Mouse (Mus musculus) heart, adult 2 months (tissue): ENCODE measurements at regions not wholly inside any gene's neighbourhood (a gene's known extent, or its start where the extent isn't known, plus 50 kb on each side); places are given as distances from the start of the nearest gene placed in this dataset.

Experiments used
- DNase-seq, 2 experiments: peaks; one replicate each; pipeline ENCODE4 v3.0.0; 2021
- H3K27ac ChIP-seq: fragments of 200-600 bp; 2 replicates; pipeline ENCODE4 v1.8.1; 2022
- H3K27me3 ChIP-seq: fragments of 200-500 bp; 2 replicates; pipeline ENCODE4 v1.6.1; 2012; ENCODE audit warnings: mild to moderate bottlenecking, low read length, inconsistent platforms, mixed read lengths; ENCODE audit not compliant: control insufficient read depth, insufficient read depth
- H3K36me3 ChIP-seq: fragments of 200-500 bp; 2 replicates; pipeline ENCODE4 v1.6.1; 2012; ENCODE audit warnings: low read length, inconsistent platforms; ENCODE audit not compliant: control insufficient read depth, insufficient read depth
- H3K4me1 ChIP-seq: fragments of 200-500 bp; 2 replicates; pipeline ENCODE4 v1.6.1; 2011; ENCODE audit warnings: low read length; ENCODE audit not compliant: control insufficient read depth, insufficient read depth
- H3K4me3 ChIP-seq: fragments of 200-600 bp; 2 replicates; pipeline ENCODE4 v1.8.1; 2022
- H3K79me2 ChIP-seq: fragments of 200-500 bp; replicated peaks from 2 replicates; pipeline ENCODE4 v1.6.1; 2012; ENCODE audit warnings: mild to moderate bottlenecking, inconsistent platforms, low read length, moderate library complexity, mixed read lengths; ENCODE audit not compliant: control insufficient read depth, insufficient read depth
- H3K9ac ChIP-seq: fragments of 200-500 bp; 2 replicates; pipeline ENCODE4 v1.6.1; 2012; ENCODE audit warnings: low read depth, mild to moderate bottlenecking, control low read depth, inconsistent platforms, low read length, mixed read lengths
- CTCF ChIP-seq: fragments of 200-600 bp; IDR thresholded peaks from 2 replicates; pipeline ENCODE4 v1.8.1; 2022; ENCODE audit warnings: antibody characterized with exemption, mild to moderate bottlenecking, moderate library complexity
- EP300 ChIP-seq: fragments of 200-500 bp; IDR thresholded peaks from 2 replicates; pipeline ENCODE4 v1.6.1; 2011; ENCODE audit warnings: low read depth, low read length, control low read depth; ENCODE audit not compliant: insufficient read depth
- POLR2A ChIP-seq: fragments of 200-500 bp; IDR thresholded peaks from 2 replicates; pipeline ENCODE4 v1.6.1; 2011; ENCODE audit warnings: mild to moderate bottlenecking, low read depth, low read length, control low read depth; ENCODE audit not compliant: insufficient read depth
- WGBS: fragments of 180-500 bp; shearing (Covaris S2); methylation state at CpG from one replicate; pipeline ENCODE4 v1.1.7; 2018; 5-methylcytosine and 5-hydroxymethylcytosine counted together
- intact Hi-C: fragments of 180-260 bp; cut with DNase I; formaldehyde crosslinking; loops from one replicate; pipeline ENCODE4 v1.15.1; 2025

DNA sequence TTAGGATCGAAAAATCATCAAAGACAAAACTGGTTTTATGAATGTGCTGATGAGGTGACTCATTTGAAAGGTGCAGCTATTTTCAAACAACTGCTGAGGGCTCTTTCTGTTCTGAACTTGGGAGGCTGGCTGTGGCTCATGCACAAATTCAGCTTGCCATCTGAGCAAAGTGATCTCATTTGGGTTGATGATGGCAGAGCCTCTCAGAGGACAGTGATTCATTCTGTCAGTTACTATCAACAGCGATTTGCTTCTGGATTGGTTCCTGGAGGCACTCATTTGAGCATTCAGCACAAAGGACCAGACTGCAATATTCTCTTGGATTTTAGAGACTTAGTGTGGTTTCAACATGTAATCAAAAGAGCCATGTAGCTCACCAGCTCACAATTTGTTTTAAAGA, 285.8 kb upstream of the Ell2 start:
- TF ChIP-seq EP300 (no peak), CTCF (no peak), POLR2A (no peak)
- H3K4me3 ChIP-seq = no peak overlapping the region
- H3K27me3 ChIP-seq = no peaks in the 10 kb centered on the region
- no peak overlapping the region for H3K27ac ChIP-seq
- no peaks in the 10 kb centered on the region for H3K36me3 ChIP-seq
- no peak for DNase-seq
- H3K79me2 ChIP-seq = no peaks in the 10 kb centered on the region
- intact Hi-C loops = no loop called here
- H3K9ac ChIP-seq = no peak overlapping the region
- no peaks in the 10 kb centered on the region for H3K4me1 ChIP-seq
- 58% methylated on average over 2 of the region's 2 CpGs for WGBS

DNA sequence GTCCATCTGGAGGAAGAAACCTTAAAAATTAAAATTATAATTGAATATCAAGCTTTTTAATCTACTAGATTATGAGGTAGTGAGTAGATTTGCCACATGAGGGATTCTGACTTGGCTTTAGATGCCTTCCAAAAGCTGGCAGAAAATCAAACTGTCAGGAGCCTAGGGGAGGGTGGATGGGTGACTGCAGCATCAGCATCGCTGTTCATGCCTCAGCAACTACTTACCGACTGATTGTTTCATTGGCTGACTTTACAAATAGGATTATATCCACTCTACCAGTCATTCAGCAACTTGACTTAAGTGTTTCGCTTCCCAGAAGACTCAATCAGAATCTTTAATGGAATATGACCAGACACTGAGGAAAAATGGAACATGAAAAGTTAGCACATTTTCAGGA, 279.6 kb upstream of the Ell2 start:
- Histone ChIP-seq H3K4me1 (no peaks in the 10 kb centered on the region), H3K27me3 (no peaks in the 10 kb centered on the region), H3K4me3 (no peak overlapping the region), H3K9ac (no peak overlapping the region), H3K27ac (no peak overlapping the region), H3K36me3 (no peaks in the 10 kb centered on the region), H3K79me2 (no peaks in the 10 kb centered on the region)
- no peak for DNase-seq
- TF ChIP-seq POLR2A (no peak), EP300 (no peak), CTCF (no peak)
- WGBS = 67% methylated on average over 3 of the region's 3 CpGs
- intact Hi-C loops = no loop called here

DNA sequence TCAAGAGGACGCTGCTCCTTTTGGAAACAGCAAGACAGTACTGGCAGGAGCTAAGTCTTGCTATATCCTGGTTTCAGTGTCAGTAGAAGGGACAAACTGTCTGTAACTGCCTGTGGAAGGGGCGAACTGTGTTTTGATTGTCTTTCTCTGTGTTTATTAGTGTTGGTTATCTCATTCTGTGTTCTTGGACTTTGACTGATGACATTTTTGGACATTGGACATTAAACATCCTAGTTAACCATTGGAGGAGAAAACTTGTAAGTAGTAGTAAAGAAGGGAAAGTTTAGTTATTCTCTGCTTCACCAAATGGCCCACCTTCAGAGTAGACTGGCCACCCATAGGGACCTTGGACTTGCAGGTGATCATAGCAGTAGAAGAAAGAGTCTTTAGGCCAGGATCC, 267.4 kb upstream of the Ell2 start:
- H3K4me1 ChIP-seq = no peaks in the 10 kb centered on the region
- intact Hi-C loops = no loop called here
- no peaks in the 10 kb centered on the region for H3K79me2 ChIP-seq
- no peak overlapping the region for H3K27ac ChIP-seq
- 55% methylated on average over 2 of the region's 2 CpGs for WGBS
- DNase-seq = no peak
- TF ChIP-seq POLR2A = no peak
- TF ChIP-seq EP300 = no peak
- no peak for TF ChIP-seq CTCF
- H3K36me3 ChIP-seq = no peaks in the 10 kb centered on the region
- no peak overlapping the region for H3K4me3 ChIP-seq
- no peak overlapping the region for H3K9ac ChIP-seq
- H3K27me3 ChIP-seq = no peaks in the 10 kb centered on the region

DNA sequence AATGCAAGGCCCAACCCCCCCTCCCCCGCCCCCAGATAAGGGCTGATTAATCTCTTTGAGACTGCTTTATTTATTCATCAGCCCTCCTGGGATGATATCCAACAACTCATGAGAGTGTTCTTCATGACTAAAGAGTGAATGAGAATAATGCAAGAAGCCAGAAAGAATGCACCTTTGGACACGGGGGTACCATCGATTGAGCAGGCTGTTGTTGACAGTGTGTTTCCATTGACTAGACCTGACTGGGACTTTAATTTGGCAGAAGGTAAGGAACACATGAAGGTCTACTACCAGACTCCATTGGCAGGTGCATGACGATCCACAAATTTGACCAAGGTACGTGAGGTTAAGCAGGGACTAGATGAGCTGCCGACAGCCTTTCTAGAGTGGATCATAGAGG, 266.5 kb upstream of the Ell2 start:
- Histone ChIP-seq H3K9ac (no peak overlapping the region), H3K27me3 (no peaks in the 10 kb centered on the region), H3K4me1 (no peaks in the 10 kb centered on the region), H3K79me2 (no peaks in the 10 kb centered on the region), H3K27ac (no peak overlapping the region), H3K4me3 (no peak overlapping the region), H3K36me3 (no peaks in the 10 kb centered on the region)
- WGBS = 94% methylated on average over 6 of the region's 6 CpGs
- intact Hi-C loops = no loop called here
- no peak for DNase-seq
- no peak for TF ChIP-seq EP300
- no peak for TF ChIP-seq CTCF
- TF ChIP-seq POLR2A = no peak

DNA sequence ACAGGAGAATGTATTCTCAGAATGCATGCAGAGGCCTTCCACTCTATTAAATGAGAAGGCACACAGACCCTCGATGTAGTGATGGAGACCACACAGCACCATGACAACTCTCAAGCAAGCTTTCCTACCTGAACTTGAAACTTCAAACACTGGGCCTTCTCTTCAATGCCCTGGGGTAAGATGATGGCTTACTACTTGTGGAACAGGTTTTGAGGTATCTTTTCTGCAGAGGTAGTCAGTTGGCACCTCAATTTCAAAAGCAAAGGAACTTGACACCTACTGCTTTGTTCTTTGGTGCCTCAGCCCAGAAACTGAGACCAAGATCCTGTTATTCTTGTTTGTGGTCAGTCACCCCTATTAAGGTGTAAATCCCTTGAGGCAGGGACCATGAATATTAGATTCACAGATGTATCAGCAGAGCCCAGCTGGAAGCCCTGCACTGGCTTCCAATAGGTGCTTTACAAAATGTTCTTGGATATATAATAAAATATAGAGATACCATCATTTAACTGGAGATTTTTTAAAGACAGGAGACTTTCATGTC, 246.2 kb upstream of the Ell2 start:
- Histone ChIP-seq H3K36me3 (no peaks in the 10 kb centered on the region), H3K27me3 (no peaks in the 10 kb centered on the region), H3K27ac (no peak overlapping the region), H3K4me1 (no peaks in the 10 kb centered on the region), H3K4me3 (no peak overlapping the region), H3K9ac (no peak overlapping the region), H3K79me2 (no peaks in the 10 kb centered on the region)
- no peak for DNase-seq
- intact Hi-C loops = no loop called here
- 50% methylated on average over 1 of the region's 1 CpGs for WGBS
- no peak for TF ChIP-seq POLR2A
- TF ChIP-seq EP300 = no peak
- TF ChIP-seq CTCF = no peak

DNA sequence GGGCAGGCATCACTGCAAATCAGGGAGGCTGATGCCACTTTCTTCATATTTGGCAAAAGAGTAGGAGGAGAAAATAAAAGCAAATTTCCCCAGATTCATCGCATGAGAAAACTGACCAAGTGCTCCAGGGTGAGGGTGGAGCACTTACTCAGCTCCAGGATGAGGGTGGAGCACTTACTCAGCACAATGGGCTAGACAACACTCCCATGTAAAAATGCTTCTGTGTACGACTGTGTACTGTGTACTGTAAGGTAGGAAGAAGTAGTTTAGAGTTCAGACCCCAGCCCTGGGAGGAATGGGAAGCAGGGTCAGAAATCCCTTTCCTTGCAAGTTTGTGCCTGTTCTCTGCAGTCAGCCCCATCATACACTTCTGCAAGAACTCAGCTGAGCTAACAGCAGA, 245.3 kb upstream of the Ell2 start:
- WGBS = 53% methylated on average over 2 of the region's 2 CpGs
- TF ChIP-seq EP300 (no peak), CTCF (no peak), POLR2A (no peak)
- no peak overlapping the region for H3K4me3 ChIP-seq
- no peak overlapping the region for H3K9ac ChIP-seq
- no peaks in the 10 kb centered on the region for H3K79me2 ChIP-seq
- DNase-seq = no peak
- H3K27me3 ChIP-seq = no peaks in the 10 kb centered on the region
- H3K36me3 ChIP-seq = no peaks in the 10 kb centered on the region
- H3K27ac ChIP-seq = no peak overlapping the region
- H3K4me1 ChIP-seq = no peaks in the 10 kb centered on the region
- intact Hi-C loops = no loop called here

DNA sequence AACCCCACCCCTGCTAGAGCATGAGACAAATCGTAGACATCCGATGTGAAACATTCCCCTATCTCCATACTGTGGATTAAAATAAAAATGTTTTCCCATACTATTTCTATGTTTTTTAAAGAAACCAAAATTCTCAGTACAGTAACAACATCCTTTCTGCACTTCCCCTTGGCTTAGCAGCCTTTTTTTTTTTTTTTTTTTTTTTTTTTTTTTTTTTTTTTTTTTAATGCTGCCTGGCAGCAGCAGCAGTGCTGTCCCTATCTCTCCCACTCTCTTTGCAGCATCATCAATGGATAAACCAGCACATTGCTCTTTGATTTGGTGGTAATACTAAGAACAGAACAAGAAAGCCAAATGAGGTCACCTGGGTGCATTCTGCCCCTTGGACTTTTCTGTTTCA, 239.3 kb upstream of the Ell2 start:
- no peak for DNase-seq
- TF ChIP-seq POLR2A = no peak
- no peak for TF ChIP-seq EP300
- Histone ChIP-seq H3K79me2 (no peaks in the 10 kb centered on the region), H3K9ac (no peak overlapping the region), H3K4me3 (no peak overlapping the region), H3K27me3 (no peaks in the 10 kb centered on the region), H3K36me3 (no peaks in the 10 kb centered on the region), H3K4me1 (no peaks in the 10 kb centered on the region), H3K27ac (no peak overlapping the region)
- intact Hi-C loops = no loop called here
- WGBS = 80% methylated on average over 2 of the region's 2 CpGs
